Mouse (Mus musculus) embryonic facial prominence, embryonic 15.5 days (tissue): ENCODE measurements around the gene Fam167b. TPM values are rescaled to one million over a fixed set of nuclear protein-coding genes. Genes with fewer than 3 reads are reported as not detected.
"Not testable (repeated sequence)": the region's sequence is repeated elsewhere in the genome, so short reads cannot be mapped to it uniquely, and the experiment has no call there.

Experiments used
- ATAC-seq: fragments of 200-750 bp; cut with Nextera tagmentation; 2 replicates; pipeline ENCODE4 v1.8.0; 2017; ENCODE audit warnings: low read depth, moderate TSS enrichment; ENCODE audit not compliant: insufficient number of reproducible peaks, low FRiP score, low TSS enrichment
- H3K27ac ChIP-seq: fragments of 300-500 bp; sonication (generic); replicated peaks from 2 replicates; pipeline ENCODE4 v1.5.1; 2015; ENCODE audit warnings: mild to moderate bottlenecking, inconsistent platforms
- H3K27me3 ChIP-seq: fragments of 300-500 bp; sonication (generic); 2 replicates; pipeline ENCODE4 v1.6.1; 2015; ENCODE audit warnings: inconsistent platforms
- H3K36me3 ChIP-seq: fragments of 300-500 bp; sonication (generic); 2 replicates; pipeline ENCODE4 v1.6.1; 2015; ENCODE audit warnings: mild to moderate bottlenecking, inconsistent platforms
- H3K4me1 ChIP-seq: fragments of 300-500 bp; sonication (generic); 2 replicates; pipeline ENCODE4 v1.6.1; 2015; ENCODE audit warnings: inconsistent platforms
- H3K4me2 ChIP-seq: fragments of 300-500 bp; sonication (generic); replicated peaks from 2 replicates; pipeline ENCODE4 v1.6.1; 2015; ENCODE audit warnings: mild to moderate bottlenecking, inconsistent platforms
- H3K4me3 ChIP-seq: fragments of 300-500 bp; sonication (generic); replicated peaks from 2 replicates; pipeline ENCODE4 v1.5.1; 2015; ENCODE audit warnings: mild to moderate bottlenecking, inconsistent platforms
- H3K9ac ChIP-seq: fragments of 300-500 bp; sonication (generic); 2 replicates; pipeline ENCODE4 v1.6.1; 2015; ENCODE audit warnings: inconsistent platforms
- H3K9me3 ChIP-seq: fragments of 300-500 bp; sonication (generic); replicated peaks from 2 replicates; pipeline ENCODE4 v1.6.1; 2016; ENCODE audit warnings: inconsistent platforms
- WGBS: fragments of 180-500 bp; shearing (Covaris S2); methylation state at CpG from one replicate; pipeline ENCODE4 v1.1.7; 2015; 5-methylcytosine and 5-hydroxymethylcytosine counted together
- microRNA-seq: library from miRNA; unstranded; fragments of <30 nt; microRNA quantifications from one replicate; pipeline ENCODE4, GENCODE M21; 2016; ENCODE audit warnings: borderline number of aligned reads
- polyA plus RNA-seq: library from polyadenylated mRNA; unstranded; fragments of >200 nt; fragmentation: Nextera tagmentation; extraction: Ambion mirVana; gene quantifications from 2 replicates; pipeline ENCODE4 v1.2.1, GENCODE M21; 2015

Gene Fam167b
- polyA plus RNA-seq, 1 experiment from 2014 or later = 6.7 TPM

DNA sequence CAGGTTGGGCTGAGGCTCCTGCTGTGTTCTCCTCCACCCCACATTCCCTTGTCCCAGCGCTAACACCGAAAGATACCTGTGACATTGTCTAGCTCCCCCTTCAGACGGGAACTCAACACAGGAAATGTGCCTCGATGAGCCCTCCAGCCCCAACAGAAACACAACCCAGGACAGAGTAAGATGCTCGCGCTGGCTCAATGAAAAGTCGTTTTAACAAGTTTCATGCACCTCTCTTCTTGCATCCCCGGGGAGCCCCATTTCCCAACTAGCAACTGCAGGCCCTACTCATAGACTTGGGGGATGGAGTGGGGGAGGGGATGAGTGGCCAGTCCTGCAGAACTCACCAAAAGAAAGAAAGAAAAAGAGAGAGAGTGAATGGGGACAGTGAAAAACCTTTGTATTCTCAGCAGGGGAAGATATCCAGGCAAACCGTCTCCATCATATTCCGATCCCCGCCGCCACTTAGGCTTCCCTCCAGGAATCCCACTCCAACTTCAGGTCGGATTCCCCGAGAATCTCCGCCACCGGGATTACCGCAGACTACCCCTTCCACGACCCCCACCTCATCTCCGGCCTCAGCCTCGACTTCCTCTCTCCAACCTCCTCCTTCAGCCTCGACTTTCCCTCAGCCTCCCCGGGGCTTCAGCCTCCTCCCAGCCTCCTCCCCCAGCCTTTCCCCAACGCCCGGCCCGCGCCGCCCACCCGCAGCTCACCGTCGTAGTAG, 36.3 kb downstream of the Fam167b start:
- ATAC-seq = no peak
- Histone ChIP-seq H3K36me3 (peaks cover 8% of the 10 kb centered on the region), H3K4me3 (peak overlapping the region; percentile 85), H3K4me1 (peaks cover 10% of the 10 kb centered on the region), H3K27ac (peak overlapping the region; percentile 90), H3K9ac (peak overlapping the region; percentile 79), H3K9me3 (no peaks in the 10 kb centered on the region), H3K27me3 (no peaks in the 10 kb centered on the region), H3K4me2 (peak overlapping the region; percentile 67)
- WGBS = 0% methylated on average over 30 of the region's 30 CpGs

DNA sequence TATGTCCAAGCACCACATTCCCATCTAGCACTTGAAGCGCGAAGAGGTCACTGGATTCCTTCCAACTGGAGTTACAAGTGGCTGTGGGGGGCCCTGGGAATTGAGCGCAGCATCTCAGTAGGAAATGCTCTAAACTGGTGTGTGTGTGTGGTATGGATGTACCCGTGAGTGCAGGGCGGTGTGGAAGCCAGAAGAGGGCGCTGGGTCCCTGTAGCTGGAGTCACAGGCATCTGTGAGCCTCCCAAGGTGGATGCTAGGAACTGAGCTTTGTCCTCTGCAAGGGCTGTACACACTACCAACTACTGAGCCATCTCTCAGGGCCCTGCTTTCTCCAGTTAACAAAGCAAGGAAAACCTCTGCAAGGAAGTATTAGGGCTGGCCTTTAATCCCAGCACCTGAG, 38.3 kb downstream of the Fam167b start:
- peaks cover 17% of the 10 kb centered on the region for H3K36me3 ChIP-seq
- WGBS = 89% methylated on average over 6 of the region's 6 CpGs
- H3K27me3 ChIP-seq = no peaks in the 10 kb centered on the region
- H3K9ac ChIP-seq = no peak overlapping the region
- peaks cover 10% of the 10 kb centered on the region for H3K4me1 ChIP-seq
- no peak for ATAC-seq
- no peak overlapping the region for H3K27ac ChIP-seq
- no peak overlapping the region for H3K4me2 ChIP-seq
- H3K9me3 ChIP-seq = no peaks in the 10 kb centered on the region
- no peak overlapping the region for H3K4me3 ChIP-seq

DNA sequence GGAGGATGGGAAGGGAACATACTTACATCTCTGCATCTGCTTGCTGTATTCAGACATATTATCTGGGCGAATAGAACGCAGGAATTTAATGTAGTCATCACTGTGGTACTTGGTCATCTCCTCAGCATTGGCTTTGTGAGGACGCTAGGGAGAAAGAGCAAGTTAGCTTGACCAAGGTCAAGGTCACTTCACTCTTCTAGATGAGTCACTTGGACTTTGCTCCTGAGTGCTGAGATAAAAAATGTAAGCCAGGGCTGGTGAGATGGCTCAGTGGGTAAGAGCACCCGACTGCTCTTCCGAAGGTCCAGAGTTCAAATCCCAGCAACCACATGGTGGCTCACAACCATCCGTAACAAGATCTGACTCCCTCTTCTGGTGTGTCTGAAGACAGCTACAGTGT, 49.4 kb downstream of the Fam167b start:
- WGBS = 93% methylated on average over 6 of the region's 6 CpGs
- H3K4me1 ChIP-seq, H3K4me3 ChIP-seq, H3K27ac ChIP-seq, H3K27me3 ChIP-seq, H3K9me3 ChIP-seq, H3K4me2 ChIP-seq, H3K9ac ChIP-seq, ATAC-seq: not testable (repeated sequence)
- H3K36me3 ChIP-seq = peaks cover 72% of the 10 kb centered on the region

Small RNA genes within 50 kb of the gene (microRNA-seq; reads per million reads assigned to microRNA genes)
- gene Mir8119 = not detected

Other genes with a start within 250 kb of the Fam167b start
- gene Rbbp4, start 243.2 kb downstream of the Fam167b start, polyA plus RNA-seq = 325 and 329 TPM in 2 replicates
- gene Zbtb8os, start 242.9 kb downstream of the Fam167b start, polyA plus RNA-seq = 36.6 and 41.2 TPM in 2 replicates
- gene Zbtb8a, start 200.4 kb downstream of the Fam167b start, polyA plus RNA-seq = 12.8 and 14.1 TPM in 2 replicates
- gene Zbtb8b, start 137.7 kb downstream of the Fam167b start, polyA plus RNA-seq = 1.2 and 1.3 TPM in 2 replicates
- gene Bsdc1, start 117.0 kb downstream of the Fam167b start, polyA plus RNA-seq = 31.2 and 32.4 TPM in 2 replicates
- not detected in 2 replicates for gene Tssk3, start 87.5 kb downstream of the Fam167b start, polyA plus RNA-seq
- gene Fam229a, start 87.4 kb downstream of the Fam167b start, polyA plus RNA-seq = not detected in 2 replicates
- gene Marcksl1, start 65.0 kb downstream of the Fam167b start, polyA plus RNA-seq = 610 and 641 TPM in 2 replicates
- gene Hdac1, start 35.8 kb downstream of the Fam167b start, polyA plus RNA-seq = 200 and 207 TPM in 2 replicates
- gene Lck, start 4.9 kb downstream of the Fam167b start, polyA plus RNA-seq = 5.5 and 6.8 TPM in 2 replicates
- 270 and 284 TPM in 2 replicates for gene Eif3i, start 22.1 kb upstream of the Fam167b start, polyA plus RNA-seq
- 197 and 210 TPM in 2 replicates for gene Tmem234, start 22.1 kb upstream of the Fam167b start, polyA plus RNA-seq
- 3.4 and 3.7 TPM in 2 replicates for gene Dcdc2b, start 35.7 kb upstream of the Fam167b start, polyA plus RNA-seq
- 31.8 and 34.1 TPM in 2 replicates for gene Iqcc, start 40.5 kb upstream of the Fam167b start, polyA plus RNA-seq
- 63.3 and 66.7 TPM in 2 replicates for gene Ccdc28b, start 45.4 kb upstream of the Fam167b start, polyA plus RNA-seq
- 88.0 and 91.4 TPM in 2 replicates for gene Txlna, start 62.5 kb upstream of the Fam167b start, polyA plus RNA-seq
- gene Kpna6, start 94.2 kb upstream of the Fam167b start, polyA plus RNA-seq = 15.3 and 16.3 TPM in 2 replicates
- gene Tmem39b, start 118.3 kb upstream of the Fam167b start, polyA plus RNA-seq = 13.5 and 15.0 TPM in 2 replicates
- 98.8 and 99.1 TPM in 2 replicates for gene Khdrbs1, start 163.8 kb upstream of the Fam167b start, polyA plus RNA-seq
- 316 and 324 TPM in 2 replicates for gene Ptp4a2, start 232.7 kb upstream of the Fam167b start, polyA plus RNA-seq